Mouse (Mus musculus) liver, adult (tissue): ENCODE measurements at regions not wholly inside any gene's neighbourhood (a gene's known extent, or its start where the extent isn't known, plus 50 kb on each side); places are given as distances from the start of the nearest gene placed in this dataset.

Experiments
- GATA4 ChIP-seq: IDR thresholded peaks from 2 replicates; pipeline ENCODE4 v1.6.1; 2014; ENCODE audit warnings: mild to moderate bottlenecking, low read length; ENCODE audit not compliant: insufficient replicate concordance

- TF ChIP-seq GATA4: no peak
These were observed 179.0 kb upstream of the Tgfbr2 start for GRCm38 (mm10) chr9:116354056-116354732.

GRCm38 (mm10) chr9:116352801-116353494, 177.8 kb upstream of the Tgfbr2 start:
- TF ChIP-seq GATA4: no peak

- 0 out of 2 replicates have a peak, but pooled peaks have one; percentile 44 for TF ChIP-seq GATA4
These were observed 175.8 kb upstream of the Tgfbr2 start for GRCm38 (mm10) chr9:116350804-116351547.

GRCm38 (mm10) chr9:116347021-116347420, 171.9 kb upstream of the Tgfbr2 start:
- TF ChIP-seq GATA4: no peak

- TF ChIP-seq GATA4: no peak
These were observed 171.3 kb upstream of the Tgfbr2 start for GRCm38 (mm10) chr9:116346495-116346894.

GRCm38 (mm10) chr9:116343086-116343481, 167.9 kb upstream of the Tgfbr2 start:
- TF ChIP-seq GATA4: no peak

- TF ChIP-seq GATA4: no peak
These were observed 167.4 kb upstream of the Tgfbr2 start for GRCm38 (mm10) chr9:116342446-116343085.

GRCm38 (mm10) chr9:116342009-116342408, 166.8 kb upstream of the Tgfbr2 start:
- no peak for TF ChIP-seq GATA4

GRCm38 (mm10) chr9:116340952-116341351, 165.8 kb upstream of the Tgfbr2 start:
- TF ChIP-seq GATA4: no peak

- no peak for TF ChIP-seq GATA4
These were observed 163.6 kb upstream of the Tgfbr2 start for GRCm38 (mm10) chr9:116338729-116339100.

- TF ChIP-seq GATA4: peak; percentile 99
These were observed 163.1 kb upstream of the Tgfbr2 start for GRCm38 (mm10) chr9:116338093-116338728.

- TF ChIP-seq GATA4: no peak
These were observed 162.4 kb upstream of the Tgfbr2 start for GRCm38 (mm10) chr9:116337446-116338010.

GRCm38 (mm10) chr9:116335561-116336478, 160.7 kb upstream of the Tgfbr2 start:
- TF ChIP-seq GATA4: no peak
